Mouse (Mus musculus) lung, embryonic 16.5 days (tissue): ENCODE data around the gene Fer. TPM values are rescaled to one million over a fixed set of nuclear protein-coding genes. Genes with fewer than 3 reads are reported as not detected.

Experiments used
- ATAC-seq: fragments of 200-750 bp; cut with Nextera tagmentation; 2 replicates; pipeline ENCODE4 v1.8.0; 2017; ENCODE audit warnings: low read depth, mild to moderate bottlenecking, moderate library complexity
- H3K27ac ChIP-seq: fragments of 300-500 bp; sonication (generic); 2 replicates; pipeline ENCODE4 v1.5.1; 2014; ENCODE audit warnings: mild to moderate bottlenecking, control low read depth, low read length
- H3K27me3 ChIP-seq: fragments of 300-500 bp; sonication (generic); 2 replicates; pipeline ENCODE4 v1.6.1; 2014; ENCODE audit warnings: low read depth, low read length, mixed read lengths; ENCODE audit not compliant: control insufficient read depth, insufficient read depth
- H3K36me3 ChIP-seq: fragments of 300-500 bp; sonication (generic); 2 replicates; pipeline ENCODE4 v1.6.1; 2014; ENCODE audit warnings: low read length; ENCODE audit not compliant: control insufficient read depth, insufficient read depth
- H3K4me1 ChIP-seq: fragments of 300-500 bp; sonication (generic); replicated peaks from 2 replicates; pipeline ENCODE4 v1.6.1; 2014; ENCODE audit warnings: low read length, mixed read lengths; ENCODE audit not compliant: control insufficient read depth, insufficient read depth
- H3K4me2 ChIP-seq: fragments of 300-500 bp; sonication (generic); 2 replicates; pipeline ENCODE4 v1.6.1; 2014; ENCODE audit warnings: low read depth, low read length, control low read depth
- H3K4me3 ChIP-seq: fragments of 300-500 bp; sonication (generic); 2 replicates; pipeline ENCODE4 v1.5.1; 2014; ENCODE audit warnings: mild to moderate bottlenecking, low read length, control low read depth
- H3K9ac ChIP-seq: fragments of 300-500 bp; sonication (generic); 2 replicates; pipeline ENCODE4 v1.6.1; 2014; ENCODE audit warnings: low read length, control low read depth
- H3K9me3 ChIP-seq: fragments of 300-500 bp; sonication (generic); 2 replicates; pipeline ENCODE4 v1.6.1; 2016; ENCODE audit warnings: low read length; ENCODE audit not compliant: control insufficient read depth
- WGBS: fragments of 180-500 bp; shearing (Covaris S2); extraction: QIAGEN DNeasy Blood & Tissue Kit; methylation state at CpG from one replicate; pipeline ENCODE4 v1.1.7; 2014; 5-methylcytosine and 5-hydroxymethylcytosine counted together
- polyA plus RNA-seq: library from polyadenylated mRNA; unstranded; fragments of >200 nt; fragmentation: Nextera tagmentation; extraction: Ambion mirVana; gene quantifications from 2 replicates; pipeline ENCODE4 v1.2.1, GENCODE M21; 2015

Gene Fer
- polyA plus RNA-seq, 1 experiment from 2014 or later = 28.5 TPM

DNA sequence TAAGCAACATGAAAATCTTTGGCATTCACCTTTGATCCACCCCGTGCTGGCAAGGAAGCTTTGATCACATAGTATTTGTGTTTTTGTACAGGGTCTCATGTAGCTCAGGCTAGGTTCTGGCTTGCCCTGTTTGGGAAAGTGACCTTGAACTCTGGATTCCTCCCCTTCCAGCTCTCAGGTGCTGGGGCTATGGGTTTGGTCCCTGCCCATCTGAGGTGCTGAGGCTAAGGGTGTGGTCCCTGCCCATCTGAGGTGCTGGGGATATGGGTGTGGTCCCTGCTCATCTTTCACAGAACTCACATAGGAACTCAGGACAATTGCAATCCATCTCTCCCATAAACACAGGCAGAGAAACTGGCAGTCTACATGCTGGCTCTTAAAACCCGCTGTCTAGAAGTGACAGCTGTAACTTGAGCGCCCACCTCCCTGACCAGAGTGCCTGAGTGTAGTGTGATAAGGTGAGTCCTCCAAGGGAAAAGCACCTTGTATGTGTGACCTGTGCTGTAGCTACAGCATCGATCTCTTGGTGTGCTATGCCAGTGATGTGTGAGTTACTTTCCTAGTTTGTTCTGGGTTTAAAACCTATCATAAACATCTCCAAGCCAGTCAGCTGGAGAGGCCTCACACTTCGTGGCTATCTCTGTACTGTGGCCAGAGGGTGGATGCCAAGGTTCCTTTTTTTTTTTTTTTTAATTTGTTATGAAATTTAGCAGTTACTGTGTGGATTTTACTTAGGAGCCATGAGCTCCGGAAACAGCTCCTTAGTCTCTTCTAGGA lies 236.7 kb downstream of the Fer start:
- no peaks in the 10 kb centered on the region for H3K27me3 ChIP-seq
- H3K4me2 ChIP-seq = no peak overlapping the region
- peak; percentile 83 for ATAC-seq
- no peaks in the 10 kb centered on the region for H3K9me3 ChIP-seq
- peaks cover 9% of the 10 kb centered on the region for H3K4me1 ChIP-seq
- no peak overlapping the region for H3K9ac ChIP-seq
- peak overlapping the region; percentile 12; the same call in 1 of the 2 replicates for H3K27ac ChIP-seq
- WGBS = 37% methylated on average over 6 of the region's 6 CpGs
- no peaks in the 10 kb centered on the region for H3K36me3 ChIP-seq
- H3K4me3 ChIP-seq = no peak overlapping the region

DNA sequence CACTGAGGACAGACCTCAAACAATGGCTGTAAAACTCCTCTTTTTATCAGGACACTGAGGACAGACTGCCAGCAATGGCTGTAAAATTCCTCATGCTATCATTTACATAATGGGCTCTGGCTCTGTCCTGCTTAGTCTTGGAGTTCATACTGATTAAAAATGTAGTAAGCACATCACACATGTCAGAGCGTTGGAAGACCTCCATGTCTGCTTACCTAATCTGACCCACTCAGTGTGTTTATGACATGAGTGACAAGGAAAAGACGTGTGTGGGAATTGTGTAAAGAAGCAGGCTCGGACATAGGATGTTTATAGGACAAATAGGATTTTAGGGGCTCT lies 237.3 kb downstream of the Fer start:
- 30% methylated on average over 3 of the region's 3 CpGs for WGBS
- no peak overlapping the region for H3K27ac ChIP-seq

DNA sequence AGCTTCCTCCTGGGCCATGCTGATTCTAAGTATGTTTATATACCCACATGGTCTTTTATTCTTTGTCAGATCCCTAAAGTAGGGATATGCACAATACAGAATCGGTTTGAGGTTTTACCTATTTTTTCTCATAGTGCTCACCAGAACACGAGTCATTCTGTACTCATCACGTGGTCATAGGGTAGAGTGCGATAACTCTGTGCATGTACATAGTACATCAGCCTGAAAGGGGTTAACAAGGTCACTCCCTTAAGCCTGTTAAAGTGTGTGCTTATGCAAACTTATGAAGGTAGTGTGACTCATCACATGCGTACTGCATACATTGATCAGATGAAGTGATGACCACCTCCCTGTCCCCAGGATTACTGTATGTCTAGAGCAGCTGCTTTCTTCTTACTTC lies 245.9 kb downstream of the Fer start:
- Histone ChIP-seq H3K4me2 (no peak overlapping the region), H3K27ac (no peak overlapping the region), H3K36me3 (no peaks in the 10 kb centered on the region), H3K4me1 (no peaks in the 10 kb centered on the region), H3K27me3 (no peaks in the 10 kb centered on the region), H3K9ac (no peak overlapping the region), H3K4me3 (no peak overlapping the region), H3K9me3 (no peaks in the 10 kb centered on the region)
- 87% methylated on average over 5 of the region's 5 CpGs for WGBS
- ATAC-seq = no peak

More for the DNA sequence above, 237.3 kb downstream of the Fer start:
- Histone ChIP-seq H3K4me1 (peaks cover 9% of the 10 kb centered on the region), H3K4me2 (no peak overlapping the region), H3K9me3 (no peaks in the 10 kb centered on the region), H3K27me3 (no peaks in the 10 kb centered on the region), H3K4me3 (no peak overlapping the region), H3K9ac (no peak overlapping the region), H3K36me3 (no peaks in the 10 kb centered on the region)
- ATAC-seq = peak; percentile 94

DNA sequence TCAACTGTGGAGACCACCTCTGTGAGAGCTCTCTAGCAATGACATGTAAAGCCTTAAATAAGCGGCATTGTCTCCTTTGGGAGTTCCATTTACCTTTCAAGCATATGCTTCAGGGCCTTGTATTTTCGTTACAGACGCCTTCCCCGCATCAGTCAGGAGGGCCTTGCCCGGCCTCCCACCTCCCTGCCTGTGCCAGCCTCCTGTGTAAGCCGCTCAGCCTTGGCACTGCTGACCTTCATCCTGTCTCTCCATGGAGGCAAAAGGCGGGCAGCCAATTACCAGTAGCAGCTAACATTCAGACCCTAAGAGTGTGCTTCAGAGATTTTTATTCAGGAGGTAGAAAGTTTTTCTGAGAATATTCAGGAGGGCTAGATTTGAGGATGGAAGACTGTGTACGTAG lies 247.0 kb downstream of the Fer start:
- WGBS = 80% methylated on average over 8 of the region's 8 CpGs
- no peaks in the 10 kb centered on the region for H3K9me3 ChIP-seq

GRCm38 (mm10) chr17:64113625-64114024 lies 250.8 kb downstream of the Fer start:
- H3K27me3 ChIP-seq = no peaks in the 10 kb centered on the region
- no peak overlapping the region for H3K9ac ChIP-seq
- no peak overlapping the region for H3K4me2 ChIP-seq
- H3K4me1 ChIP-seq = no peaks in the 10 kb centered on the region
- no peak for ATAC-seq
- WGBS = 81% methylated on average over 5 of the region's 5 CpGs
- no peaks in the 10 kb centered on the region for H3K9me3 ChIP-seq
- no peak overlapping the region for H3K27ac ChIP-seq
- H3K36me3 ChIP-seq = no peaks in the 10 kb centered on the region
- no peak overlapping the region for H3K4me3 ChIP-seq

More for the DNA sequence above, 247.0 kb downstream of the Fer start:
- H3K27ac ChIP-seq = no peak overlapping the region
- no peaks in the 10 kb centered on the region for H3K4me1 ChIP-seq
- H3K9ac ChIP-seq = no peak overlapping the region
- H3K4me3 ChIP-seq = no peak overlapping the region
- H3K27me3 ChIP-seq = no peaks in the 10 kb centered on the region
- H3K4me2 ChIP-seq = no peak overlapping the region
- ATAC-seq = no peak
- H3K36me3 ChIP-seq = no peaks in the 10 kb centered on the region

GRCm38 (mm10) chr17:64116762-64117161 lies 253.9 kb downstream of the Fer start:
- ATAC-seq = no peak
- Histone ChIP-seq H3K9me3 (no peaks in the 10 kb centered on the region), H3K36me3 (no peaks in the 10 kb centered on the region), H3K4me3 (no peak overlapping the region), H3K9ac (no peak overlapping the region), H3K27me3 (no peaks in the 10 kb centered on the region), H3K4me1 (no peaks in the 10 kb centered on the region), H3K27ac (no peak overlapping the region), H3K4me2 (no peak overlapping the region)
- WGBS = 78% methylated on average over 6 of the region's 6 CpGs

- no peak overlapping the region for H3K27ac ChIP-seq
- no peaks in the 10 kb centered on the region for H3K27me3 ChIP-seq
- H3K9ac ChIP-seq = no peak overlapping the region
- H3K9me3 ChIP-seq = no peaks in the 10 kb centered on the region
- ATAC-seq = no peak
- H3K4me2 ChIP-seq = no peak overlapping the region
- no peaks in the 10 kb centered on the region for H3K36me3 ChIP-seq
- H3K4me3 ChIP-seq = no peak overlapping the region
- H3K4me1 ChIP-seq = no peaks in the 10 kb centered on the region
- 74% methylated on average over 5 of the region's 5 CpGs for WGBS
Measured at GRCm38 (mm10) chr17:64119697-64120288, 256.9 kb downstream of the Fer start.

- Histone ChIP-seq H3K27ac (no peak overlapping the region), H3K9ac (no peak overlapping the region), H3K36me3 (no peaks in the 10 kb centered on the region), H3K4me3 (no peak overlapping the region), H3K27me3 (no peaks in the 10 kb centered on the region), H3K4me1 (no peaks in the 10 kb centered on the region), H3K4me2 (no peak overlapping the region), H3K9me3 (no peaks in the 10 kb centered on the region)
- WGBS = 88% methylated on average over 11 of the region's 11 CpGs
- no peak for ATAC-seq
Measured at GRCm38 (mm10) chr17:64122556-64122955, 259.7 kb downstream of the Fer start.

- Histone ChIP-seq H3K4me1 (no peaks in the 10 kb centered on the region), H3K4me3 (no peak overlapping the region), H3K9ac (no peak overlapping the region), H3K27ac (no peak overlapping the region), H3K27me3 (no peaks in the 10 kb centered on the region), H3K36me3 (no peaks in the 10 kb centered on the region), H3K4me2 (no peak overlapping the region), H3K9me3 (no peaks in the 10 kb centered on the region)
- ATAC-seq = 0 out of 2 replicates have a peak, but pooled peaks have one; percentile 43
- 56% methylated on average over 3 of the region's 3 CpGs for WGBS
Measured at GRCm38 (mm10) chr17:64123732-64124131, 260.9 kb downstream of the Fer start.
